8 mouse cellular contexts compared by ENCODE assay signal in the genomic region with DNA sequence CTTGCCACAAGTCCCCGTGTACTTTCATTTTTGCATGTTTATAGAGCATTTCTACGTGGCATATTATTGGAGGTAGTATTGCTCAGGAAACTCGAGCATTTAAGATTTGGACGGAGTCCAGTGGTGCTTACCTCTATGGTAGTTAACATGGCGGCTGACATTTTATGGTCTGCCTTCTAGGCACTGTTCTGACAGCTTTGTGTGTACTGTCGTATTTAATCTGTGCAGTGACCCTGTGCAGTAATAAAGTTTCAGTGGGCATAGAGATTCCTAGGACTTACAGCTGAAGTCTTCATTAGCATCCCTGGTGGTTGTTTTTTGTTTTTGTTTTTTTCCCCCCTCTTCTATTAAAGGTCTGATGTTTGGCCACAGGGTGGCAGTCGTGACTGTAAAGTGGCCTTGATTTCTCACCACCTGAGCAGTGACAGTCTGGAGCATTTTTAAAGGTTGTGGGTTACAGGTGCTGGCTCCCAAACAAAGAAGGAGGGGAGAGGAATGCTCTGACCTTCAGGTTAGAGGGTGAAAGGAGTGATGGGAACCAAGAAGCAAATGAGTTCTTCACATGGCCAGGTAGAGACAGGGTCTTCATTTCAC.
DNase-seq lines count a peak whose midpoint lies in the region; ATAC-seq and TF ChIP-seq lines count a peak whose summit lies in the region.

No protein-coding gene starts in this region.

- H3K4me1 ChIP-seq in kidney, embryonic 15.5 days, result peaks cover 11% of the 10 kb centered on the region; the same call in 1 of the 2 replicates
- no peaks in the 10 kb centered on the region for H3K4me1 ChIP-seq in ES-Bruce4 (ENCODE audit: control insufficient read depth, insufficient read depth, low read length)
- no peaks in the 10 kb centered on the region for H3K4me1 ChIP-seq in forebrain, postnatal 0 days (ENCODE audit: insufficient read depth)
- H3K4me1 ChIP-seq in small intestine, adult 2 months (ENCODE audit: control insufficient read depth, insufficient read depth, insufficient read length, low read length), result no peaks in the 10 kb centered on the region; the same call in 1 of the 2 replicates

- no peak for TF ChIP-seq POLR2A in ES-Bruce4 (IDR thresholded peaks at IDR 0.05; ENCODE audit: insufficient read depth, low read length)
- no peak for TF ChIP-seq POLR2A in small intestine, adult 2 months (IDR thresholded peaks at IDR 0.05; ENCODE audit: low read depth, low read length)

- ATAC-seq in kidney, embryonic 15.5 days (replicated peaks; ENCODE audit: low FRiP score), result no peak
- ATAC-seq in forebrain, postnatal 0 days, result peak; percentile 68; the same call in 1 of the 2 replicates
- ATAC-seq in megakaryocyte-erythroid progenitor cell, adult 5-6 weeks (replicated peaks; ENCODE audit: low FRiP score, low TSS enrichment, poor library complexity, severe bottlenecking), result peak; percentile 74

- H3K9ac ChIP-seq in kidney, embryonic 15.5 days, result no peak overlapping the region
- no peak overlapping the region for H3K9ac ChIP-seq in ES-Bruce4 (ENCODE audit: low read depth, poor library complexity, severe bottlenecking)
- no peak overlapping the region for H3K9ac ChIP-seq in forebrain, postnatal 0 days

- no peak overlapping the region for H3K27ac ChIP-seq in kidney, embryonic 15.5 days
- H3K27ac ChIP-seq in ES-Bruce4 (ENCODE audit: insufficient read depth, low read length), result no peak overlapping the region
- no peak overlapping the region for H3K27ac ChIP-seq in forebrain, postnatal 0 days (ENCODE audit: low read depth, low read length)
- H3K27ac ChIP-seq in small intestine, adult 2 months (ENCODE audit: insufficient read depth, low read depth, low read length), result no peak overlapping the region

- H3K4me3 ChIP-seq in kidney, embryonic 15.5 days (replicated peaks), result no peak overlapping the region
- H3K4me3 ChIP-seq in ES-Bruce4 (ENCODE audit: low read depth, low read length), result no peak overlapping the region
- no peak overlapping the region for H3K4me3 ChIP-seq in forebrain, postnatal 0 days (ENCODE audit: low read depth, low read length)
- no peak overlapping the region for H3K4me3 ChIP-seq in small intestine, adult 2 months (ENCODE audit: low read depth, low read length)

- no peak for TF ChIP-seq EP300 in ES-Bruce4 (IDR thresholded peaks at IDR 0.05; ENCODE audit: insufficient read depth, low read depth, low read length)

- DNase-seq in kidney, adult 18-20 months, result peak; percentile 67
- DNase-seq in cerebellum, adult 11-12 months, result peak; percentile 43
- peak; percentile 84 for DNase-seq in forebrain, postnatal 0 days
- peak; percentile 61 to 85 for DNase-seq in kidney, postnatal 36 days

- H3K9me3 ChIP-seq in kidney, embryonic 15.5 days (replicated peaks), result no peaks in the 10 kb centered on the region
- no peaks in the 10 kb centered on the region for H3K9me3 ChIP-seq in ES-Bruce4 (replicated peaks; ENCODE audit: control insufficient read depth, insufficient read depth, low read length, poor library complexity, severe bottlenecking)
- H3K9me3 ChIP-seq in forebrain, postnatal 0 days (ENCODE audit: low read length), result no peaks in the 10 kb centered on the region

- peak; percentile 25 for TF ChIP-seq CTCF in ES-Bruce4 (IDR thresholded peaks at IDR 0.05; ENCODE audit: low read depth, low read length)
- TF ChIP-seq CTCF in forebrain, postnatal 0 days (IDR thresholded peaks at IDR 0.05; ENCODE audit: low read depth), result peak; percentile 89
- peak; percentile 66; the same call in 1 of the 2 replicates for TF ChIP-seq CTCF in small intestine, adult 2 months (IDR thresholded peaks at IDR 0.05; ENCODE audit: extremely low read depth, insufficient read length, insufficient replicate concordance, low read depth, low read length)

- H3K4me2 ChIP-seq in kidney, embryonic 15.5 days, result no peak overlapping the region
- no peak overlapping the region for H3K4me2 ChIP-seq in forebrain, postnatal 0 days (ENCODE audit: low read depth)

- 38% methylated on average over 7 of the region's 7 CpGs for WGBS in kidney, embryonic 15.5 days
- WGBS in forebrain, postnatal 0 days, result 45% methylated on average over 7 of the region's 7 CpGs
- 13% methylated on average over 7 of the region's 7 CpGs for WGBS in small intestine, adult 2 months

- H3K36me3 ChIP-seq in kidney, embryonic 15.5 days, result 0 out of 2 replicates have a peak, but pooled peaks cover 2% of the 10 kb centered on the region
- no peaks in the 10 kb centered on the region for H3K36me3 ChIP-seq in ES-Bruce4 (ENCODE audit: control insufficient read depth, insufficient read depth, low read length, poor library complexity, severe bottlenecking)
- H3K36me3 ChIP-seq in forebrain, postnatal 0 days (ENCODE audit: insufficient read depth), result no peaks in the 10 kb centered on the region
- no peaks in the 10 kb centered on the region for H3K36me3 ChIP-seq in small intestine, adult 2 months (ENCODE audit: control insufficient read depth, insufficient read depth, low read length)

- H3K27me3 ChIP-seq in kidney, embryonic 15.5 days, result no peaks in the 10 kb centered on the region
- H3K27me3 ChIP-seq in ES-Bruce4 (ENCODE audit: control insufficient read depth, insufficient read depth, low read length, poor library complexity, severe bottlenecking), result no peaks in the 10 kb centered on the region
- H3K27me3 ChIP-seq in forebrain, postnatal 0 days (ENCODE audit: insufficient read depth, low read length), result no peaks in the 10 kb centered on the region
- H3K27me3 ChIP-seq in small intestine, adult 2 months (ENCODE audit: control insufficient read depth, insufficient read depth, low read length), result no peaks in the 10 kb centered on the region

Comparison
In these comparisons a context has a peak if more than half of its experiments do, and no peak if none do; other contexts are left out.
1. CTCF ChIP-seq: peak in every context shown above with its lines; median percentile 89 in forebrain, postnatal 0 days; 66 in small intestine, adult 2 months; 25 in ES-Bruce4.